7 mouse cellular contexts compared by ENCODE assay signal in the genomic region with DNA sequence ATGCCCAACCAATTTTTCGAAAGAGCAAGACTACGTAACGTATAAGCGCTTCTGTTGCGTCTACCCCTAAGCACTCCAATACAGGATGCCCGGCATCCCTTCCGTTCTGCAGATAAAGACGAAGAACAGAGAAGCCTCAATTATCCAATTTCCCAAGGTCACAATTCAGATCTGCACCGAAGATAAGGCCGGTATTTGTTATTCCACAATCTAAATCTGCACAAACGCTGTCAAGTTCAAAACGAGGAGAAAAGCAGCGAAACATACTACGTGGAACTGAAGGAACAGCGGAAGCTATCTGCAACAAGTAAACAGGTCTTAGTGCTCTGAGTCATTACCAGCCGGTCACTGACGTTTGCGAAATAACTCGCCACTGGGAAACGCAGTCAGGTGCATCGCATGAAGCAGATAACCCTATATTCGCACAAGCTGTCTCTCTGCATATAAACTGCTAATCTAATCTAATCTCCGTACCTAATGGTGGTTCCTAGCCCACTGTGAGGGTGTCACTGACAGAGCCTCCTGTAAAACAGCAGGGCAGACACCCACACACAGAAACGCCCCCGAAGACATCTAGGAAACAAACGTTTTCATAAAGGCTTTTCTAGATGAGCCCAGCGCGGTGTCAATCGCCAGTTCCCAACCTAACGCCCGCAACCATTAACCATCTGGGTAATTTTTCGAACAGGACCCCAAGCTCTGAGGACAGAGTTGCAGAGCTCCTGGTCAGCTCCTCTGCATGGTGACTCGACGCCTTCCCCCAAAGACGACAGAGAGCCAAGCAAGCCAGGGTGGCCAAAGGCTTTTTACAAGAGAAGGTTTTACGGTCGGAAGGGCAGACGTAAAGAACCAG. TPM values are rescaled to one million over a fixed set of nuclear protein-coding genes. Genes with fewer than 3 reads are reported as not detected.
A peak's percentile ranks its signal among the peaks of the same experiment; 100 is the strongest.
DNase-seq lines count a peak whose midpoint lies in the region; ATAC-seq and TF ChIP-seq lines count a peak whose summit lies in the region.

No protein-coding gene starts in this region.

- DNase-seq in A20 (ENCODE audit: low read depth, low spot score), result peak; percentile 70
- DNase-seq in liver, postnatal 0 days, result peak; percentile 67
- DNase-seq in embryo, embryonic 10.5 days (ENCODE audit: low spot score), result no peak

- H3K27me3 ChIP-seq in embryonic facial prominence, embryonic 12.5 days, result no peaks in the 10 kb centered on the region
- no peaks in the 10 kb centered on the region for H3K27me3 ChIP-seq in hindbrain, embryonic 15.5 days
- H3K27me3 ChIP-seq in liver, postnatal 0 days (ENCODE audit: insufficient read depth, low read length), result no peaks in the 10 kb centered on the region
- H3K27me3 ChIP-seq in neural tube, embryonic 14.5 days (ENCODE audit: control insufficient read depth, insufficient read depth, low read length), result no peaks in the 10 kb centered on the region

- no peaks in the 10 kb centered on the region for H3K36me3 ChIP-seq in embryonic facial prominence, embryonic 12.5 days
- H3K36me3 ChIP-seq in hindbrain, embryonic 15.5 days, result no peaks in the 10 kb centered on the region
- no peaks in the 10 kb centered on the region for H3K36me3 ChIP-seq in liver, postnatal 0 days (replicated peaks; ENCODE audit: insufficient read depth, low read length)
- no peaks in the 10 kb centered on the region for H3K36me3 ChIP-seq in neural tube, embryonic 14.5 days (ENCODE audit: control insufficient read depth, insufficient read depth, low read length)

- H3K4me2 ChIP-seq in embryonic facial prominence, embryonic 12.5 days (replicated peaks), result peak overlapping the region; percentile 71
- H3K4me2 ChIP-seq in hindbrain, embryonic 15.5 days, result peak overlapping the region; percentile 74
- H3K4me2 ChIP-seq in liver, postnatal 0 days (ENCODE audit: low read depth, low read length), result peak overlapping the region; percentile 83
- H3K4me2 ChIP-seq in neural tube, embryonic 14.5 days (ENCODE audit: low read depth, low read length), result peak overlapping the region; percentile 64

- H3K27ac ChIP-seq in embryonic facial prominence, embryonic 12.5 days, result 0 out of 2 replicates have a peak overlapping the region, but pooled peaks have one; percentile 12
- H3K27ac ChIP-seq in hindbrain, embryonic 15.5 days (replicated peaks), result peak overlapping the region; percentile 64; the same call in 1 of the 2 replicates
- H3K27ac ChIP-seq in liver, postnatal 0 days (ENCODE audit: low read depth), result peak overlapping the region; percentile 97
- no peak overlapping the region for H3K27ac ChIP-seq in neural tube, embryonic 14.5 days (ENCODE audit: low read depth, low read length)

- H3K9ac ChIP-seq in embryonic facial prominence, embryonic 12.5 days, result peak overlapping the region; percentile 78
- peak overlapping the region; percentile 73 for H3K9ac ChIP-seq in hindbrain, embryonic 15.5 days
- peak overlapping the region; percentile 93 for H3K9ac ChIP-seq in liver, postnatal 0 days (replicated peaks)
- peak overlapping the region; percentile 80 for H3K9ac ChIP-seq in neural tube, embryonic 14.5 days (replicated peaks; ENCODE audit: low read depth, low read length)

- peak; percentile 37 for ATAC-seq in CD4-positive, CD25-positive, alpha-beta regulatory T cell, adult 4 months
- ATAC-seq in embryonic facial prominence, embryonic 12.5 days (ENCODE audit: insufficient number of reproducible peaks, insufficient read depth, low FRiP score, low TSS enrichment), result no peak
- ATAC-seq in hindbrain, embryonic 15.5 days (ENCODE audit: low FRiP score, low read depth), result no peak
- peak; percentile 38 for ATAC-seq in liver, postnatal 0 days
- ATAC-seq in neural tube, embryonic 14.5 days (ENCODE audit: low read depth), result no peak

- TF ChIP-seq CTCF in liver, postnatal 0 days (IDR thresholded peaks at IDR 0.05; ENCODE audit: low read depth), result no peak

- H3K4me3 ChIP-seq in embryonic facial prominence, embryonic 12.5 days, result peak overlapping the region; percentile 86
- H3K4me3 ChIP-seq in hindbrain, embryonic 15.5 days, result peak overlapping the region; percentile 80
- peak overlapping the region; percentile 92 for H3K4me3 ChIP-seq in liver, postnatal 0 days (ENCODE audit: low read depth, low read length)
- peak overlapping the region; percentile 94 for H3K4me3 ChIP-seq in neural tube, embryonic 14.5 days (ENCODE audit: low read depth, low read length)

- 23% methylated on average over 38 of the region's 38 CpGs for WGBS in embryonic facial prominence, embryonic 12.5 days
- 35% methylated on average over 37 of the region's 38 CpGs for WGBS in hindbrain, embryonic 15.5 days
- 12% methylated on average over 33 of the region's 38 CpGs for WGBS in liver, postnatal 0 days (ENCODE audit: insufficient replicate concordance)
- WGBS in neural tube, embryonic 14.5 days, result 39% methylated on average over 33 of the region's 38 CpGs

- H3K4me1 ChIP-seq in embryonic facial prominence, embryonic 12.5 days, result peaks cover 20% of the 10 kb centered on the region
- peaks cover 24% of the 10 kb centered on the region for H3K4me1 ChIP-seq in hindbrain, embryonic 15.5 days (replicated peaks)
- peaks cover 38% of the 10 kb centered on the region for H3K4me1 ChIP-seq in liver, postnatal 0 days (ENCODE audit: insufficient read depth)
- peaks cover 8% of the 10 kb centered on the region; the same call in 1 of the 2 replicates for H3K4me1 ChIP-seq in neural tube, embryonic 14.5 days (ENCODE audit: control insufficient read depth, insufficient read depth, low read length)

- H3K9me3 ChIP-seq in embryonic facial prominence, embryonic 12.5 days, result no peaks in the 10 kb centered on the region
- H3K9me3 ChIP-seq in hindbrain, embryonic 15.5 days, result no peaks in the 10 kb centered on the region
- H3K9me3 ChIP-seq in liver, postnatal 0 days (ENCODE audit: low read length), result no peaks in the 10 kb centered on the region
- no peaks in the 10 kb centered on the region for H3K9me3 ChIP-seq in neural tube, embryonic 14.5 days (ENCODE audit: control insufficient read depth, low read length)

- TF ChIP-seq EP300 in liver, postnatal 0 days (IDR thresholded peaks at IDR 0.05; ENCODE audit: low read depth), result 0 out of 2 replicates have a peak, but pooled peaks have one; percentile 12

RNA-seq across cellular contexts. Expression of gene Tbc1d15, which starts 0.8 kb away (rescaled TPM):
- polyA plus RNA-seq in CD4-positive, CD25-positive, alpha-beta regulatory T cell, adult 4 months (2017; shearing (Covaris generic)), result 100 to 1,000 TPM; 135 to 165 TPM
- polyA plus RNA-seq in embryonic facial prominence, embryonic 12.5 days (2016; fragmentation: Nextera tagmentation; extraction: Ambion mirVana), result 58.0 and 58.2 TPM in 2 replicates
- polyA plus RNA-seq in hindbrain, embryonic 15.5 days (2015; fragmentation: Nextera tagmentation; extraction: Ambion mirVana), result 26.1 and 31.7 TPM in 2 replicates
- polyA plus RNA-seq in liver, postnatal 0 days (2015; fragmentation: Nextera tagmentation; extraction: Ambion mirVana), result 36.7 and 38.5 TPM in 2 replicates
- polyA plus RNA-seq in neural tube, embryonic 14.5 days (2014; fragmentation: Nextera tagmentation; extraction: Ambion mirVana), result 32.3 and 38.0 TPM in 2 replicates

Comparison
In these comparisons a context has a peak if more than half of its experiments do, and no peak if none do; other contexts are left out.
1. ATAC-seq: peak in CD4-positive, CD25-positive, alpha-beta regulatory T cell, adult 4 months (single experiment) and liver, postnatal 0 days (single experiment); none in embryonic facial prominence, embryonic 12.5 days (single experiment), hindbrain, embryonic 15.5 days (single experiment) and neural tube, embryonic 14.5 days (single experiment).
2. Peak in every context shown above with its lines, with median percentiles within 50 percentile points of each other: H3K4me2 ChIP-seq, H3K4me3 ChIP-seq and H3K9ac ChIP-seq.